Mouse (Mus musculus): ENCODE results near the gene E2f2. TPM values are rescaled to one million over a fixed set of nuclear protein-coding genes. Genes with fewer than 3 reads are reported as not detected.

E2f2 gene
- 7.1 and 7.2 TPM in 2 replicates for total RNA-seq (2017)

GRCm38 (mm10) chr4:136172011-136172541 lies at the start of gene E2f2:
Gene E2f2 (plus strand): TSS chr4:136172394.
- ATAC-seq (replicated peaks in 1 of 2; ENCODE audit: insufficient read depth in 1 of 2, low FRiP score in 2 of 2, low TSS enrichment in 1 of 2, low read depth in 1 of 2, poor library complexity in 2 of 2, severe bottlenecking in 2 of 2), result peak; percentile 37 to 40; a peak in 2 of 4 replicates

GRCm38 (mm10) chr4:136123111-136123791 lies 48.9 kb upstream of the E2f2 start:
- no peak for ATAC-seq (replicated peaks in 1 of 2; ENCODE audit: insufficient read depth in 1 of 2, low FRiP score in 2 of 2, low TSS enrichment in 1 of 2, low read depth in 1 of 2, poor library complexity in 2 of 2, severe bottlenecking in 2 of 2)

- no peak for ATAC-seq (replicated peaks in 1 of 2; ENCODE audit: insufficient read depth in 1 of 2, low FRiP score in 2 of 2, low TSS enrichment in 1 of 2, low read depth in 1 of 2, poor library complexity in 2 of 2, severe bottlenecking in 2 of 2)
Measured at GRCm38 (mm10) chr4:136123792-136124161, 48.4 kb upstream of the E2f2 start.

- ATAC-seq (replicated peaks in 1 of 2; ENCODE audit: insufficient read depth in 1 of 2, low FRiP score in 2 of 2, low TSS enrichment in 1 of 2, low read depth in 1 of 2, poor library complexity in 2 of 2, severe bottlenecking in 2 of 2), result no peak
Measured at GRCm38 (mm10) chr4:136124581-136124980, 47.6 kb upstream of the E2f2 start.

GRCm38 (mm10) chr4:136125458-136125857 lies 46.7 kb upstream of the E2f2 start:
- ATAC-seq (replicated peaks in 1 of 2; ENCODE audit: insufficient read depth in 1 of 2, low FRiP score in 2 of 2, low TSS enrichment in 1 of 2, low read depth in 1 of 2, poor library complexity in 2 of 2, severe bottlenecking in 2 of 2), result no peak

GRCm38 (mm10) chr4:136126019-136126418 lies 46.2 kb upstream of the E2f2 start:
- no peak for ATAC-seq (replicated peaks in 1 of 2; ENCODE audit: insufficient read depth in 1 of 2, low FRiP score in 2 of 2, low TSS enrichment in 1 of 2, low read depth in 1 of 2, poor library complexity in 2 of 2, severe bottlenecking in 2 of 2)

GRCm38 (mm10) chr4:136127670-136128069 lies 44.5 kb upstream of the E2f2 start:
- ATAC-seq (replicated peaks in 1 of 2; ENCODE audit: insufficient read depth in 1 of 2, low FRiP score in 2 of 2, low TSS enrichment in 1 of 2, low read depth in 1 of 2, poor library complexity in 2 of 2, severe bottlenecking in 2 of 2), result no peak

GRCm38 (mm10) chr4:136129842-136130241 lies 42.4 kb upstream of the E2f2 start:
- no peak for ATAC-seq (replicated peaks in 1 of 2; ENCODE audit: insufficient read depth in 1 of 2, low FRiP score in 2 of 2, low TSS enrichment in 1 of 2, low read depth in 1 of 2, poor library complexity in 2 of 2, severe bottlenecking in 2 of 2)

- no peak for ATAC-seq (replicated peaks in 1 of 2; ENCODE audit: insufficient read depth in 1 of 2, low FRiP score in 2 of 2, low TSS enrichment in 1 of 2, low read depth in 1 of 2, poor library complexity in 2 of 2, severe bottlenecking in 2 of 2)
Measured at GRCm38 (mm10) chr4:136133801-136134200, 38.4 kb upstream of the E2f2 start.

GRCm38 (mm10) chr4:136134418-136134977 lies 37.7 kb upstream of the E2f2 start:
- no peak for ATAC-seq (replicated peaks in 1 of 2; ENCODE audit: insufficient read depth in 1 of 2, low FRiP score in 2 of 2, low TSS enrichment in 1 of 2, low read depth in 1 of 2, poor library complexity in 2 of 2, severe bottlenecking in 2 of 2)

GRCm38 (mm10) chr4:136134978-136135873 lies 37.0 kb upstream of the E2f2 start:
- no peak for ATAC-seq (replicated peaks in 1 of 2; ENCODE audit: insufficient read depth in 1 of 2, low FRiP score in 2 of 2, low TSS enrichment in 1 of 2, low read depth in 1 of 2, poor library complexity in 2 of 2, severe bottlenecking in 2 of 2)

GRCm38 (mm10) chr4:136135874-136136728 lies 36.1 kb upstream of the E2f2 start:
- no peak for ATAC-seq (replicated peaks in 1 of 2; ENCODE audit: insufficient read depth in 1 of 2, low FRiP score in 2 of 2, low TSS enrichment in 1 of 2, low read depth in 1 of 2, poor library complexity in 2 of 2, severe bottlenecking in 2 of 2)

- no peak for ATAC-seq (replicated peaks in 1 of 2; ENCODE audit: insufficient read depth in 1 of 2, low FRiP score in 2 of 2, low TSS enrichment in 1 of 2, low read depth in 1 of 2, poor library complexity in 2 of 2, severe bottlenecking in 2 of 2)
Measured at GRCm38 (mm10) chr4:136139326-136140110, 32.7 kb upstream of the E2f2 start.

- ATAC-seq (replicated peaks in 1 of 2; ENCODE audit: insufficient read depth in 1 of 2, low FRiP score in 2 of 2, low TSS enrichment in 1 of 2, low read depth in 1 of 2, poor library complexity in 2 of 2, severe bottlenecking in 2 of 2), result peak; percentile 56 to 68
Measured at GRCm38 (mm10) chr4:136140327-136141250, 31.6 kb upstream of the E2f2 start.

- ATAC-seq (replicated peaks in 1 of 2; ENCODE audit: insufficient read depth in 1 of 2, low FRiP score in 2 of 2, low TSS enrichment in 1 of 2, low read depth in 1 of 2, poor library complexity in 2 of 2, severe bottlenecking in 2 of 2), result no peak
Measured at GRCm38 (mm10) chr4:136142267-136143192, 29.7 kb upstream of the E2f2 start.

Measured in hematopoietic stem cell, adult 5-6 weeks (primary cell).